Mouse (Mus musculus): ENCODE data around the gene Gsdma3. TPM values are rescaled to one million over a fixed set of nuclear protein-coding genes. Genes with fewer than 3 reads are reported as not detected.

Gsdma3 gene
- total RNA-seq, 2 experiments from 2014 or later, result 0.31 to 0.38 TPM

Other genes with a start within 250 kb of the Gsdma3 start
- gene Tcap, start 242.5 kb upstream of the Gsdma3 start, total RNA-seq (2021), result 10 to 100 TPM in 1 of 2 experiments, 1 to 10 TPM in 1; 8.8 to 13.1 TPM
- 1 to 10 TPM in 1 of 2 experiments, under 1 TPM in 1; 0.78 to 1.0 TPM for gene Pnmt, start 239.9 kb upstream of the Gsdma3 start, total RNA-seq (2021)
- gene Pgap3, start 225.9 kb upstream of the Gsdma3 start, total RNA-seq (2021), result 10 to 100 TPM; 10.7 to 11.1 TPM
- 1 to 10 TPM; 2.0 to 3.2 TPM for gene Erbb2, start 213.9 kb upstream of the Gsdma3 start, total RNA-seq (2021)
- gene Mien1, start 187.4 kb upstream of the Gsdma3 start, total RNA-seq (2021), result 100 to 1,000 TPM; 105 to 106 TPM
- gene Grb7, start 180.0 kb upstream of the Gsdma3 start, total RNA-seq (2021), result 1 to 10 TPM; 1.6 to 4.4 TPM
- gene Ikzf3, start 80.3 kb upstream of the Gsdma3 start, total RNA-seq (2021), result under 1 TPM; 0.21 to 0.62 TPM
- not detected for gene Zpbp2, start 75.3 kb upstream of the Gsdma3 start, total RNA-seq (2021)
- 10 to 100 TPM; 44.6 to 49.4 TPM for gene Ormdl3, start 39.0 kb upstream of the Gsdma3 start, total RNA-seq (2021)
- gene Lrrc3c, start 28.1 kb upstream of the Gsdma3 start, total RNA-seq (2021), result not detected
- 10 to 100 TPM; 10.3 to 12.7 TPM for gene Gm12355, start 699 bp upstream of the Gsdma3 start, total RNA-seq (2021)
- gene Gsdma2, start 20.4 kb downstream of the Gsdma3 start, total RNA-seq (2021), result not detected
- not detected for gene Gsdma, start 38.0 kb downstream of the Gsdma3 start, total RNA-seq (2021)
- gene Psmd3, start 56.2 kb downstream of the Gsdma3 start, total RNA-seq (2021), result 100 to 1,000 TPM; 128 to 134 TPM
- gene Csf3, start 74.9 kb downstream of the Gsdma3 start, total RNA-seq (2021), result not detected
- gene Med24, start 103.1 kb downstream of the Gsdma3 start, total RNA-seq (2021), result 100 to 1,000 TPM in 1 of 2 experiments, 10 to 100 TPM in 1; 96.3 to 114 TPM
- 1,000 to 10,000 TPM in 1 of 2 experiments, 100 to 1,000 TPM in 1; 962 to 1,004 TPM for gene Thra, start 114.3 kb downstream of the Gsdma3 start, total RNA-seq (2021)
- gene Nr1d1, start 149.0 kb downstream of the Gsdma3 start, total RNA-seq (2021), result 10 to 100 TPM; 82.0 to 85.4 TPM
- gene Msl1, start 169.2 kb downstream of the Gsdma3 start, total RNA-seq (2021), result 100 to 1,000 TPM; 168 to 170 TPM
- gene Casc3, start 178.5 kb downstream of the Gsdma3 start, total RNA-seq (2021), result 10 to 100 TPM; 53.1 to 54.6 TPM
- gene Rapgefl1, start 210.4 kb downstream of the Gsdma3 start, total RNA-seq (2021), result 100 to 1,000 TPM; 141 to 143 TPM
- gene Wipf2, start 237.3 kb downstream of the Gsdma3 start, total RNA-seq (2021), result 10 to 100 TPM; 45.5 to 45.9 TPM

All from left cerebral cortex, postnatal 14 days (tissue).